Mouse (Mus musculus) gonadal fat pad, adult 2 months (tissue): Measurements from ENCODE around the gene Cacna1h. TPM values are rescaled to one million over a fixed set of nuclear protein-coding genes. Genes with fewer than 3 reads are reported as not detected.

ENCODE experiments used
- DNase-seq: peaks from one replicate; pipeline ENCODE4 v3.0.0-alpha.2; 2012; ENCODE audit warnings: low read depth
- polyA plus RNA-seq: library from polyadenylated mRNA; depleted of rRNA; stranded (reverse); fragments of >200 nt; gene quantifications from 2 replicates; pipeline ENCODE4 v1.2.3, GENCODE M21; 2012; rRNA removed

Cacna1h gene
- 8.9 and 15.1 TPM in 2 replicates for polyA plus RNA-seq

GRCm38 (mm10) chr17:25433617-25434606 is at the start of gene Cacna1h:
Cacna1h (minus strand) TSS chr17:25433783.
- no peak for DNase-seq

GRCm38 (mm10) chr17:25482092-25482491 is 48.5 kb upstream of the Cacna1h start:
- DNase-seq, result no peak

GRCm38 (mm10) chr17:25480820-25481219 is 47.2 kb upstream of the Cacna1h start:
- DNase-seq, result no peak

GRCm38 (mm10) chr17:25480152-25480551 is 46.6 kb upstream of the Cacna1h start:
- no peak for DNase-seq

- no peak for DNase-seq
These were observed 42.6 kb upstream of the Cacna1h start for GRCm38 (mm10) chr17:25475946-25476744.

- no peak for DNase-seq
These were observed 40.9 kb upstream of the Cacna1h start for GRCm38 (mm10) chr17:25474330-25475077.

GRCm38 (mm10) chr17:25472044-25472443 is 38.5 kb upstream of the Cacna1h start:
- DNase-seq, result no peak

GRCm38 (mm10) chr17:25471418-25471817 is 37.8 kb upstream of the Cacna1h start:
- no peak for DNase-seq

- DNase-seq, result no peak
These were observed 36.2 kb upstream of the Cacna1h start for GRCm38 (mm10) chr17:25469798-25470197.

GRCm38 (mm10) chr17:25468301-25468700 is 34.7 kb upstream of the Cacna1h start:
- DNase-seq, result no peak

- no peak for DNase-seq
These were observed 34.2 kb upstream of the Cacna1h start for GRCm38 (mm10) chr17:25467781-25468180.

GRCm38 (mm10) chr17:25466257-25466656 is 32.7 kb upstream of the Cacna1h start:
- no peak for DNase-seq

GRCm38 (mm10) chr17:25464091-25464490 is 30.5 kb upstream of the Cacna1h start:
- no peak for DNase-seq

- no peak for DNase-seq
These were observed 29.9 kb upstream of the Cacna1h start for GRCm38 (mm10) chr17:25463326-25463945.

- no peak for DNase-seq
These were observed 28.8 kb upstream of the Cacna1h start for GRCm38 (mm10) chr17:25462236-25462875.

- no peak for DNase-seq
These were observed 23.0 kb upstream of the Cacna1h start for GRCm38 (mm10) chr17:25456540-25456939.

- DNase-seq, result no peak
These were observed 20.7 kb upstream of the Cacna1h start, which contains the start of gene Tekt4 for GRCm38 (mm10) chr17:25454272-25454671. Tekt4 (plus strand) TSS chr17:25454615.

- no peak for DNase-seq
These were observed 18.8 kb upstream of the Cacna1h start for GRCm38 (mm10) chr17:25452246-25452965.

- no peak for DNase-seq
These were observed 16.7 kb upstream of the Cacna1h start for GRCm38 (mm10) chr17:25450329-25450728.

- no peak for DNase-seq
These were observed 14.3 kb upstream of the Cacna1h start for GRCm38 (mm10) chr17:25447865-25448264.
